Mouse (Mus musculus) hindbrain, embryonic 13.5 days (tissue): Measurements from ENCODE around the gene Macrod1. TPM values are rescaled to one million over a fixed set of nuclear protein-coding genes. Genes with fewer than 3 reads are reported as not detected.

ENCODE experiments used
- ATAC-seq: fragments of 200-750 bp; cut with Nextera tagmentation; 2 replicates; pipeline ENCODE4 v1.8.0; 2017; ENCODE audit warnings: moderate TSS enrichment; ENCODE audit not compliant: low FRiP score
- H3K27ac ChIP-seq: fragments of 300-500 bp; sonication (generic); 2 replicates; pipeline ENCODE4 v1.5.1; 2015; ENCODE audit warnings: inconsistent platforms, mild to moderate bottlenecking, moderate library complexity
- H3K27me3 ChIP-seq: fragments of 300-500 bp; sonication (generic); 2 replicates; pipeline ENCODE4 v1.6.1; 2015; ENCODE audit warnings: mild to moderate bottlenecking, inconsistent platforms
- H3K36me3 ChIP-seq: fragments of 300-500 bp; sonication (generic); 2 replicates; pipeline ENCODE4 v1.6.1; 2015; ENCODE audit warnings: mild to moderate bottlenecking, inconsistent platforms
- H3K4me1 ChIP-seq: fragments of 300-500 bp; sonication (generic); replicated peaks from 2 replicates; pipeline ENCODE4 v1.6.1; 2015; ENCODE audit warnings: inconsistent platforms
- H3K4me2 ChIP-seq: fragments of 300-500 bp; sonication (generic); 2 replicates; pipeline ENCODE4 v1.6.1; 2015; ENCODE audit warnings: inconsistent platforms, mild to moderate bottlenecking, moderate library complexity
- H3K4me3 ChIP-seq: fragments of 300-500 bp; sonication (generic); 2 replicates; pipeline ENCODE4 v1.5.1; 2015; ENCODE audit warnings: mild to moderate bottlenecking, inconsistent platforms
- H3K9ac ChIP-seq: fragments of 300-500 bp; sonication (generic); 2 replicates; pipeline ENCODE4 v1.6.1; 2015; ENCODE audit warnings: mild to moderate bottlenecking, inconsistent platforms
- H3K9me3 ChIP-seq: fragments of 300-500 bp; sonication (generic); 2 replicates; pipeline ENCODE4 v1.6.1; 2016; ENCODE audit warnings: inconsistent platforms
- WGBS: fragments of 180-500 bp; shearing (Covaris S2); methylation state at CpG from one replicate; pipeline ENCODE4 v1.1.7; 2015; 5-methylcytosine and 5-hydroxymethylcytosine counted together
- polyA plus RNA-seq: library from polyadenylated mRNA; unstranded; fragments of >200 nt; fragmentation: Nextera tagmentation; extraction: Ambion mirVana; gene quantifications from 2 replicates; pipeline ENCODE4 v1.2.1, GENCODE M21; 2015

The Macrod1 gene
- polyA plus RNA-seq: 4.2 and 5.3 TPM in 2 replicates

GRCm38 (mm10) chr19:7056248-7057087 lies at the start of gene Macrod1:
TSS of gene Macrod1 (plus strand) at chr19:7056810.
- H3K4me3 ChIP-seq: peak within 1 kb of the TSS; percentile 66
- peak within 1 kb of the TSS; percentile 100 for H3K4me2 ChIP-seq
- 1% methylated on average over 68 of the region's 72 CpGs for WGBS
- H3K36me3 ChIP-seq: no peaks in the 10 kb centered on the region
- H3K27me3 ChIP-seq: peaks cover 64% of the 10 kb centered on the region
- ATAC-seq: peak; percentile 88
- H3K27ac ChIP-seq: no peak within 1 kb of the TSS
- peak within 1 kb of the TSS; percentile 79 for H3K9ac ChIP-seq
- no peaks in the 10 kb centered on the region for H3K9me3 ChIP-seq
- H3K4me1 ChIP-seq: peaks cover 24% of the 10 kb centered on the region

GRCm38 (mm10) chr19:7006892-7007593 lies 49.6 kb upstream of the Macrod1 start:
- no peaks in the 10 kb centered on the region for H3K36me3 ChIP-seq
- ATAC-seq: no peak
- no peaks in the 10 kb centered on the region for H3K4me1 ChIP-seq
- no peak overlapping the region for H3K4me3 ChIP-seq
- H3K9me3 ChIP-seq: no peaks in the 10 kb centered on the region
- H3K9ac ChIP-seq: no peak overlapping the region
- no peak overlapping the region for H3K27ac ChIP-seq
- no peak overlapping the region for H3K4me2 ChIP-seq
- 90% methylated on average over 9 of the region's 9 CpGs for WGBS
- H3K27me3 ChIP-seq: no peaks in the 10 kb centered on the region

- no peak overlapping the region for H3K4me2 ChIP-seq
- H3K36me3 ChIP-seq: peaks cover 29% of the 10 kb centered on the region
- ATAC-seq: no peak
- H3K4me1 ChIP-seq: no peaks in the 10 kb centered on the region
- no peaks in the 10 kb centered on the region for H3K27me3 ChIP-seq
- 82% methylated on average over 4 of the region's 4 CpGs for WGBS
- no peaks in the 10 kb centered on the region for H3K9me3 ChIP-seq
- H3K4me3 ChIP-seq: no peak overlapping the region
- H3K9ac ChIP-seq: peak overlapping the region; percentile 4; the same call in 1 of the 2 replicates
- no peak overlapping the region for H3K27ac ChIP-seq
Measured at GRCm38 (mm10) chr19:7012426-7012825, 44.2 kb upstream of the Macrod1 start.

GRCm38 (mm10) chr19:7013984-7014383 lies 42.6 kb upstream of the Macrod1 start:
- no peaks in the 10 kb centered on the region for H3K27me3 ChIP-seq
- no peaks in the 10 kb centered on the region for H3K9me3 ChIP-seq
- no peaks in the 10 kb centered on the region for H3K4me1 ChIP-seq
- 92% methylated on average over 9 of the region's 9 CpGs for WGBS
- no peak overlapping the region for H3K27ac ChIP-seq
- no peak overlapping the region for H3K4me2 ChIP-seq
- H3K4me3 ChIP-seq: no peak overlapping the region
- no peak overlapping the region for H3K9ac ChIP-seq
- no peak for ATAC-seq
- H3K36me3 ChIP-seq: peaks cover 44% of the 10 kb centered on the region

- Histone ChIP-seq H3K9ac (no peak overlapping the region), H3K4me3 (no peak overlapping the region), H3K4me1 (no peaks in the 10 kb centered on the region), H3K4me2 (no peak overlapping the region), H3K27ac (no peak overlapping the region), H3K9me3 (no peaks in the 10 kb centered on the region), H3K27me3 (no peaks in the 10 kb centered on the region), H3K36me3 (peaks cover 50% of the 10 kb centered on the region)
- no peak for ATAC-seq
- 92% methylated on average over 20 of the region's 20 CpGs for WGBS
Measured at GRCm38 (mm10) chr19:7014481-7015135, 42.0 kb upstream of the Macrod1 start.

- no peaks in the 10 kb centered on the region for H3K4me1 ChIP-seq
- H3K27ac ChIP-seq: no peak overlapping the region
- H3K9ac ChIP-seq: no peak overlapping the region
- H3K4me3 ChIP-seq: no peak overlapping the region
- no peaks in the 10 kb centered on the region for H3K27me3 ChIP-seq
- no peak overlapping the region for H3K4me2 ChIP-seq
- ATAC-seq: no peak
- no peaks in the 10 kb centered on the region for H3K9me3 ChIP-seq
- peaks cover 82% of the 10 kb centered on the region for H3K36me3 ChIP-seq
- 84% methylated on average over 12 of the region's 12 CpGs for WGBS
Measured at GRCm38 (mm10) chr19:7017541-7018457, 38.8 kb upstream of the Macrod1 start.

- Histone ChIP-seq H3K36me3 (peaks cover 83% of the 10 kb centered on the region), H3K9me3 (no peaks in the 10 kb centered on the region), H3K4me3 (no peak overlapping the region), H3K4me1 (no peaks in the 10 kb centered on the region), H3K9ac (no peak overlapping the region), H3K27me3 (no peaks in the 10 kb centered on the region), H3K4me2 (no peak overlapping the region), H3K27ac (no peak overlapping the region)
- 93% methylated on average over 11 of the region's 11 CpGs for WGBS
- no peak for ATAC-seq
Measured at GRCm38 (mm10) chr19:7018546-7018945, 38.1 kb upstream of the Macrod1 start.

- no peak within 1 kb of the TSS for H3K4me2 ChIP-seq
- H3K4me3 ChIP-seq: no peak within 1 kb of the TSS
- H3K27me3 ChIP-seq: no peaks in the 10 kb centered on the region
- H3K4me1 ChIP-seq: no peaks in the 10 kb centered on the region
- H3K27ac ChIP-seq: no peak within 1 kb of the TSS; the same call in 1 of the 2 replicates
- H3K9ac ChIP-seq: no peak within 1 kb of the TSS
- ATAC-seq: no peak
- peaks cover 82% of the 10 kb centered on the region for H3K36me3 ChIP-seq
- H3K9me3 ChIP-seq: no peaks in the 10 kb centered on the region
- 86% methylated on average over 5 of the region's 5 CpGs for WGBS
Measured at GRCm38 (mm10) chr19:7019191-7019590, 37.4 kb upstream of the Macrod1 start, which contains the start of gene Fermt3. TSS of gene Fermt3 (minus strand) at chr19:7019469.

- Histone ChIP-seq H3K4me1 (no peaks in the 10 kb centered on the region), H3K9me3 (no peaks in the 10 kb centered on the region), H3K4me2 (no peak overlapping the region), H3K27ac (no peak overlapping the region; the same call in 1 of the 2 replicates), H3K36me3 (peaks cover 86% of the 10 kb centered on the region), H3K4me3 (no peak overlapping the region), H3K9ac (no peak overlapping the region), H3K27me3 (no peaks in the 10 kb centered on the region)
- WGBS: 54% methylated on average over 3 of the region's 3 CpGs
- no peak for ATAC-seq
Measured at GRCm38 (mm10) chr19:7020224-7020641, 36.4 kb upstream of the Macrod1 start.

GRCm38 (mm10) chr19:7029531-7029930 lies 27.1 kb upstream of the Macrod1 start:
- peaks cover 98% of the 10 kb centered on the region for H3K36me3 ChIP-seq
- no peak overlapping the region for H3K27ac ChIP-seq
- 98% methylated on average over 5 of the region's 5 CpGs for WGBS
- H3K9me3 ChIP-seq: no peaks in the 10 kb centered on the region
- H3K4me2 ChIP-seq: no peak overlapping the region
- no peak overlapping the region for H3K9ac ChIP-seq
- ATAC-seq: no peak
- no peaks in the 10 kb centered on the region for H3K27me3 ChIP-seq
- no peaks in the 10 kb centered on the region for H3K4me1 ChIP-seq
- H3K4me3 ChIP-seq: no peak overlapping the region

- Histone ChIP-seq H3K4me2 (no peak overlapping the region), H3K27ac (no peak overlapping the region), H3K4me3 (no peak overlapping the region), H3K4me1 (peaks cover 29% of the 10 kb centered on the region), H3K9me3 (no peaks in the 10 kb centered on the region), H3K36me3 (peaks cover 70% of the 10 kb centered on the region), H3K27me3 (no peaks in the 10 kb centered on the region), H3K9ac (no peak overlapping the region)
- WGBS: 93% methylated on average over 5 of the region's 5 CpGs
- ATAC-seq: no peak
Measured at GRCm38 (mm10) chr19:7034006-7034405, 22.6 kb upstream of the Macrod1 start.
